Mouse (Mus musculus) limb, embryonic 14.5 days (tissue): ENCODE data around the gene Clock. TPM values are rescaled to one million over a fixed set of nuclear protein-coding genes. Genes with fewer than 3 reads are reported as not detected.

Experiments used
- ATAC-seq: fragments of 200-750 bp; cut with Nextera tagmentation; 2 replicates; pipeline ENCODE4 v1.8.0; 2017; ENCODE audit warnings: low read depth, moderate number of reproducible peaks, moderate TSS enrichment; ENCODE audit not compliant: low FRiP score
- DNase-seq: peaks from one replicate; pipeline ENCODE4 v3.0.0-alpha.2; 2015; ENCODE audit warnings: low spot score
- H3K27ac ChIP-seq: fragments of 300-500 bp; sonication (generic); replicated peaks from 2 replicates; pipeline ENCODE4 v1.5.1; 2014; ENCODE audit warnings: low read depth, mild to moderate bottlenecking, low read length, moderate library complexity, mixed read lengths
- H3K27me3 ChIP-seq: fragments of 300-500 bp; sonication (generic); 2 replicates; pipeline ENCODE4 v1.6.1; 2014; ENCODE audit warnings: low read length, mixed read lengths; ENCODE audit not compliant: control insufficient read depth, insufficient read depth
- H3K36me3 ChIP-seq: fragments of 300-500 bp; sonication (generic); 2 replicates; pipeline ENCODE4 v1.6.1; 2014; ENCODE audit warnings: mild to moderate bottlenecking, low read length, moderate library complexity, mixed read lengths; ENCODE audit not compliant: control insufficient read depth, insufficient read depth
- H3K4me1 ChIP-seq: fragments of 300-500 bp; sonication (generic); 2 replicates; pipeline ENCODE4 v1.6.1; 2014; ENCODE audit warnings: antibody characterized with exemption, low read length, mixed read lengths; ENCODE audit not compliant: control insufficient read depth, insufficient read depth
- H3K4me2 ChIP-seq: fragments of 300-500 bp; sonication (generic); replicated peaks from 2 replicates; pipeline ENCODE4 v1.6.1; 2014; ENCODE audit warnings: low read depth, mild to moderate bottlenecking, low read length, moderate library complexity; ENCODE audit not compliant: severe bottlenecking
- H3K4me3 ChIP-seq: fragments of 300-500 bp; sonication (generic); replicated peaks from 2 replicates; pipeline ENCODE4 v1.5.1; 2014; ENCODE audit warnings: low read length
- H3K9ac ChIP-seq: fragments of 300-500 bp; sonication (generic); 2 replicates; pipeline ENCODE4 v1.6.1; 2014; ENCODE audit warnings: mild to moderate bottlenecking, low read depth, low read length, moderate library complexity; ENCODE audit not compliant: severe bottlenecking
- H3K9me3 ChIP-seq: fragments of 300-500 bp; sonication (generic); 2 replicates; pipeline ENCODE4 v1.6.1; 2016; ENCODE audit warnings: low read length; ENCODE audit not compliant: control insufficient read depth
- POLR2A ChIP-seq: fragments of 200-500 bp; IDR thresholded peaks from 2 replicates; pipeline ENCODE4 v1.8.0; 2012; ENCODE audit warnings: inconsistent platforms, mild to moderate bottlenecking, moderate library complexity, borderline replicate concordance; ENCODE audit not compliant: insufficient read depth, insufficient read length; ENCODE audit errors: extremely low read depth
- WGBS: fragments of 180-500 bp; shearing (Covaris S2); extraction: QIAGEN DNeasy Blood & Tissue Kit; methylation state at CpG from one replicate; pipeline ENCODE4 v1.1.7; 2014; 5-methylcytosine and 5-hydroxymethylcytosine counted together
- polyA plus RNA-seq, 2 experiments: library from polyadenylated mRNA; depleted of rRNA in 1 of 2; stranded (reverse) in 1 of 2; unstranded in 1 of 2; fragments of >200 nt; fragmentation: Nextera tagmentation in 1 of 2; extraction: Ambion mirVana in 1 of 2; gene quantifications; 2 replicates each; pipeline versions ENCODE4 v1.2.1 to v1.2.3; 2012 to 2014

The Clock gene
- polyA plus RNA-seq, 2 experiments, result 11.7 to 15.9 TPM

GRCm38 (mm10) chr5:76283890-76284289 lies 20.7 kb downstream of the Clock start:
- Histone ChIP-seq H3K27ac (no peak overlapping the region), H3K4me2 (no peak overlapping the region), H3K4me1 (0 out of 2 replicates have a peak, but pooled peaks cover 4% of the 10 kb centered on the region), H3K4me3 (no peak overlapping the region), H3K27me3 (no peaks in the 10 kb centered on the region), H3K36me3 (no peaks in the 10 kb centered on the region), H3K9ac (no peak overlapping the region), H3K9me3 (no peaks in the 10 kb centered on the region)
- no peak for ATAC-seq
- no peak for TF ChIP-seq POLR2A
- 73% methylated on average over 1 of the region's 1 CpGs for WGBS
- no peak for DNase-seq

GRCm38 (mm10) chr5:76274977-76275376 lies 29.6 kb downstream of the Clock start:
- DNase-seq (no peak), ATAC-seq (no peak)
- Histone ChIP-seq H3K9ac (no peak overlapping the region), H3K4me1 (no peaks in the 10 kb centered on the region), H3K4me2 (no peak overlapping the region), H3K4me3 (no peak overlapping the region), H3K27ac (no peak overlapping the region), H3K9me3 (no peaks in the 10 kb centered on the region), H3K36me3 (peaks cover 6% of the 10 kb centered on the region), H3K27me3 (no peaks in the 10 kb centered on the region)
- no peak for TF ChIP-seq POLR2A
- WGBS, result 85% methylated on average over 4 of the region's 4 CpGs

GRCm38 (mm10) chr5:76250948-76251347 lies 53.6 kb downstream of the Clock start:
- no peaks in the 10 kb centered on the region for H3K4me1 ChIP-seq
- H3K27ac ChIP-seq, result no peak overlapping the region
- H3K9ac ChIP-seq, result no peak overlapping the region
- peaks cover 21% of the 10 kb centered on the region for H3K36me3 ChIP-seq
- no peak overlapping the region for H3K4me2 ChIP-seq
- no peak for DNase-seq
- TF ChIP-seq POLR2A, result no peak
- no peak overlapping the region for H3K4me3 ChIP-seq
- no peaks in the 10 kb centered on the region for H3K9me3 ChIP-seq
- H3K27me3 ChIP-seq, result no peaks in the 10 kb centered on the region
- no peak for ATAC-seq
- 93% methylated on average over 3 of the region's 3 CpGs for WGBS

GRCm38 (mm10) chr5:76246539-76246938 lies 58.1 kb downstream of the Clock start:
- TF ChIP-seq POLR2A, result no peak
- Histone ChIP-seq H3K9ac (no peak overlapping the region), H3K27me3 (no peaks in the 10 kb centered on the region), H3K36me3 (peaks cover 18% of the 10 kb centered on the region), H3K27ac (no peak overlapping the region), H3K4me3 (no peak overlapping the region), H3K9me3 (no peaks in the 10 kb centered on the region), H3K4me1 (no peaks in the 10 kb centered on the region), H3K4me2 (no peak overlapping the region)
- DNase-seq (no peak), ATAC-seq (no peak)

GRCm38 (mm10) chr5:76245419-76245818 lies 59.2 kb downstream of the Clock start:
- no peaks in the 10 kb centered on the region for H3K27me3 ChIP-seq
- no peaks in the 10 kb centered on the region for H3K4me1 ChIP-seq
- H3K4me3 ChIP-seq, result no peak overlapping the region
- H3K9me3 ChIP-seq, result no peaks in the 10 kb centered on the region
- H3K9ac ChIP-seq, result no peak overlapping the region
- 87% methylated on average over 3 of the region's 3 CpGs for WGBS
- H3K27ac ChIP-seq, result no peak overlapping the region
- ATAC-seq (no peak), DNase-seq (no peak)
- H3K4me2 ChIP-seq, result no peak overlapping the region
- no peak for TF ChIP-seq POLR2A
- H3K36me3 ChIP-seq, result peaks cover 18% of the 10 kb centered on the region

GRCm38 (mm10) chr5:76244430-76244829 lies 60.2 kb downstream of the Clock start:
- WGBS, result 94% methylated on average over 10 of the region's 10 CpGs
- no peaks in the 10 kb centered on the region for H3K27me3 ChIP-seq
- no peak overlapping the region for H3K27ac ChIP-seq
- no peak for DNase-seq
- H3K36me3 ChIP-seq, result peaks cover 28% of the 10 kb centered on the region
- no peak overlapping the region for H3K4me3 ChIP-seq
- H3K9me3 ChIP-seq, result no peaks in the 10 kb centered on the region
- no peaks in the 10 kb centered on the region for H3K4me1 ChIP-seq
- no peak for TF ChIP-seq POLR2A
- no peak for ATAC-seq
- no peak overlapping the region for H3K9ac ChIP-seq
- no peak overlapping the region for H3K4me2 ChIP-seq
